Mouse (Mus musculus) A20 (cell line): Measurements from ENCODE around the gene Cyp2d11.
"Not testable (repeated sequence)": the region's sequence is repeated elsewhere in the genome, so short reads cannot be mapped to it uniquely, and the experiment has no call there.

ENCODE experiments used
- DNase-seq: peaks from one replicate; pipeline ENCODE4 v3.0.0-alpha.2; 2011; ENCODE audit warnings: low read depth, low spot score

The Cyp2d11 gene

DNA sequence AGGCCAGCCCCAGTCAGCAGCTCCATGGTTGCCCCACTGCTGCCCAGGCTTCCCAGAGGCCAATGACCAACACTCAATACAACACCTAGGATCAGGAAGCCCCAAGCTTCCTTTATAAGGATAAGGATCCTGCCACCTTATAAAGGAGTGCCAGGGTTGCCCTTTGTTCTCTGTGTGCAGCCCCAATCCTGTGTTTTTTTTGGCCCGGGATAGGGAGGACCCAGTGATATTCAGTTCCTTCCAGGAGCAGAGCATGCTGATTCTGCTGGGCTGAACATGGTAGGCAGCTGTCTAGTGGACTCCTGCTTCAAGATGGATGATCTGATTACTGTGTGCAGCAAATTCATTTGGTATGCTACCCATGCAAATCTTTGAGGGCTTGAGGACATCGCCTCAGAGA lies at the start of gene Cyp2d11:
TSS of gene Cyp2d11 (minus strand) at position 101 of the 400 bp plus-strand sequence.
- DNase-seq, result not testable (repeated sequence)

DNA sequence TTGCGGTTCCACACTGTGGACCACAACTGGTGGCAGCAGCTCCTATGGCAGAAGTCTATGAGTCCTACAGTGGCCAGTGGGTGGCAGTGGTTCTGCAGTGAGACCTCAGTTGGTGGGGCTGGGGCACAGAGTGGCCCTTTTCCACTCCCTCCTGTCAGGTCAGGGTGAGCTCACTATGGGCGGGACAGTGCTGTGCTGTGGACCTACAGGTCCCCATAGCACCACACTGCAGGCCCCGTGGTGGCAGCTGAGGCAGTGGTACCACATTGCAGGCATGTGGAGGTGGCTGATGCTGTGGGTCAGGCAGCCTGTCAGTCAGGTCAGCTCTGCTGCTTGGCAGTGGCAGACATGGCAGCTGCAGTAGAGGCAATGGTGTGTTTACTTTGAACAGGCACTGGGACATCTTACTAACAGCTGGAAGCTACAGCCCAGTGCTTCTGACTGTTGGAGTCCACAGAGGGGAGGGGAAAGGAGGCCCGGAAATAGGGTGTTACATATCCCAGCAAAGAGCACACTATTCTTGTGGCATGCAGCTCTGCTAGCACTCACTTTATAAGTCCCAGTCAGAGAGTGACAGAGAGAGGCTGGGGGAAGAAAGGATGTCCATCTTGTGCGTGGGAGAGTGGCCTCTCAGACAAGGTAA lies 44.3 kb upstream of the Cyp2d11 start:
- DNase-seq, result peak; percentile 14

- DNase-seq, result no peak
Observed at GRCm38 (mm10) chr15:82435606-82436005, 41.8 kb upstream of the Cyp2d11 start.

DNA sequence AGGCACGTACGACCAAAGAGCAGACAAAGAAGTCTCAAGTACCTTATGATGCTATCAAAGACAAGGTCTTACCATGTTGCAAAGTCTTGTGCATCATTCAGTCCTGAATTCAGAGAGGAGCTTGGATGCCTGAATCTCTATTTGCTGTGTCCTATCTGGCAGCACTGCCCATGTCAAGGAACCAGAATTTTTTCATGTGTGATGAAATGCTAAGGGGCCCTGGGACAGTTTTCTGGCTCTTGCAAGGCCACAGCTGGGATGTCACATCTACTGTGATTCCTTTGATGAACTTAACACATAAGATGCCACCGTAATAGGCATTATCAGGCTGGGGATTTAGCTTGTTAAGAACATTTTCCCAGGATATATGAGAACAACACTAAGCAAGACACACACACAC lies 41.2 kb upstream of the Cyp2d11 start:
- no peak for DNase-seq

DNA sequence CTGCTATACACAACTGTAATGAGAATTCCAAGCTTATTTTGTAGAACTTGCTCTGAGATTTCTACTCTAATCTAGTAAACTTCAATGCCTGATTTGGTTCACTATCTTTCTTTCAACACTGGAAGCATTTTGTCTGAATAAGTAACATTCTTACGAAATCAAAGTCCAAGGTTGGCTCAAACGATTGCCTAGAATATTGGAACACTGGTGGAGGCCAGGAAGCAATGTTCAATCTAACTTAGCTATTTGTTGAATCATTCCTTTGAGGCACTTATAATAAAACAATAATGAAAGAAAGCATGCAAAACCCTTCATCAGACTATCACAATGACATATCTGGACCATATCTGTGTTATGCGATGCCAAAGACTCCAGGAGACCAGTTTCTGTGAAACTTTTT lies 40.7 kb upstream of the Cyp2d11 start:
- no peak for DNase-seq

GRCm38 (mm10) chr15:82433621-82434020 lies 39.8 kb upstream of the Cyp2d11 start:
- no peak for DNase-seq

DNA sequence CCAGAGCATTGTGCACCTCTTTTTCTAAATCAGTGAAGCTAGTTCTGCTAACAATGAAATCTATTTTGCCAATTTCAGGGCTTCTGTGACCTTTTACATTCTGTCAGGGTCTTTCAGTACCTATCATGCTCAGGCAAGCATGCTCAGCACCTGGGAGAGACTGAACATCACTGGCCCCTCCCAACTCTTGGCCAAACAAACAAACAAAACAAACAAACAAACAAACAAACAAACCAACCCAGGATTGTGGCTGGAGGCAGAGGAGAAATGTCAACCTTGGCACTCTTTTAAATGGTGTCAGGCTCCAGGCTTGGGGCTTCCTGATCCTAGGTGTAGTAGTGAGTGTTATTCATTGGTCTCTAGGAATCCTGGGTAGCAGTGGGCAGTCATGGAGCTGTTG lies 39.3 kb upstream of the Cyp2d11 start, which contains the start of gene Cyp2d9:
TSS of gene Cyp2d9 (plus strand) at position 301 of the 400 bp plus-strand sequence.
- DNase-seq, result no peak

GRCm38 (mm10) chr15:82423471-82423870 lies 29.6 kb upstream of the Cyp2d11 start:
- DNase-seq, result no peak

- no peak for DNase-seq
Observed at GRCm38 (mm10) chr15:82422935-82423334, 29.1 kb upstream of the Cyp2d11 start.

GRCm38 (mm10) chr15:82418616-82419015 lies 24.8 kb upstream of the Cyp2d11 start:
- DNase-seq, result no peak

GRCm38 (mm10) chr15:82416797-82417789 lies 23.3 kb upstream of the Cyp2d11 start:
- peak; percentile 65 for DNase-seq

GRCm38 (mm10) chr15:82407536-82407935 lies 13.7 kb upstream of the Cyp2d11 start:
- DNase-seq, result no peak

- DNase-seq, result no peak
Observed at GRCm38 (mm10) chr15:82406981-82407380, 13.2 kb upstream of the Cyp2d11 start, which contains the start of gene Cyp2d10. Cyp2d10 (minus strand) TSS chr15:82407195.

- no peak for DNase-seq
Observed at GRCm38 (mm10) chr15:82404163-82404562, 10.3 kb upstream of the Cyp2d11 start.

DNA sequence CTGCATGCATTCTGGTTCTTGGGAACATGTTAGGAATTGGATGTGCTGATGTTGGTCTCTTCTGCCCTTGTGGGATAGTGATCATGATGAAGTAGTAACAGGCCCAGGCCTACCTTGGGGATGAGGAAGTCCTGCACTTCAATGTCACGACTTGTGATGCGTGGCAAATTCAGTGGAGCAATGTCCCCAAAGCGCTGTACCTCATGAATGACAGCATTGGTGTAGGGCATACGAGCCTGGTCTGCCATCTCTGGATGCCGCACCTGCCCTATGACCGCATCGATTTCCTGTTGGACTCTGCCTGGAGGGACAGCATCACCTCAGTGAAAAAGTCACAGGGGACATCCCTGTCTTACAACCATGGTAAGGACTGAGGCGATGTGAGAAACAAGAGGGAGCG lies 9.8 kb upstream of the Cyp2d11 start:
- no peak for DNase-seq

DNA sequence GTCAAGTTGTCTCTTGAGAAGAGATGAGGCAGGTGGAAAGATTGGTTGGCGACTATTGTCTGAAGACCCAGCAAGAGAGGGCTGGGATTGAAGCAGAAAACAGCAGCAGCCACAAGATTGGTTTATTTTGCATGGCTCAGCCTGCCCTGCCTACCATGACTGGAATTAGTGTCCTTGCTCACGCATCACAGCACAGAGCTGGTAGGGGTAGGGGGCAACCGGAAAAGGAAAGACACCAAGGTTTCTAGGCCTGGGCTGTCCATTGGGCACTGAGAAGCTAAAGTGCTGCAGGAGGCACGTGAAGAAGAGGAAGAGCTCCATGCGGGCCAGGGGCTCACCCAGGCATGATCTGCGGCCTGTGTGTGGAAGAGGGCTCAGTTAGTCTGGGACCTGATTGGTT lies 8.9 kb upstream of the Cyp2d11 start:
- no peak for DNase-seq

- no peak for DNase-seq
Observed at GRCm38 (mm10) chr15:82402106-82402505, 8.3 kb upstream of the Cyp2d11 start.

DNA sequence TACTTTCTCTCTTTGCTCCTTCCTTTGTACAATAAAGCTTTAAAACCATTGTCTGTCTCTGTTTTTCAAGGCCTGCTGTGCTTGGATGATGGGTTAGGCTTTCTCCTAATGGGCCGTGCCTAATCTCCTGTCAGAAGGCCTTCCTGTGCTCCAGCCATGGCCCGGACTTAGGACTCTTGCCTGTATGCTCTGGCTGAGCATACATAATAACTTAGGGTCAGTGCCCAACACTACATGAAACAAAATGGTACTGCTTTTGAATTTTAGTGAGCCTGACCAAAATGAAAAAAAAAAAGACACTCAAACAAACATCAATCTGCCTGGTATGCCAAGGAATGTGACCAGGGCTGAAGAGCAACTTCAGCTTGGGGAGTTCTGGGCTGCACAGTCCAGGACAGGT lies 7.7 kb upstream of the Cyp2d11 start:
- DNase-seq, result no peak

GRCm38 (mm10) chr15:82395955-82396354 lies 2.1 kb upstream of the Cyp2d11 start:
- DNase-seq, result not testable (repeated sequence)

GRCm38 (mm10) chr15:82389916-82390315 lies 3.9 kb downstream of the Cyp2d11 start:
- DNase-seq, result not testable (repeated sequence)

DNA sequence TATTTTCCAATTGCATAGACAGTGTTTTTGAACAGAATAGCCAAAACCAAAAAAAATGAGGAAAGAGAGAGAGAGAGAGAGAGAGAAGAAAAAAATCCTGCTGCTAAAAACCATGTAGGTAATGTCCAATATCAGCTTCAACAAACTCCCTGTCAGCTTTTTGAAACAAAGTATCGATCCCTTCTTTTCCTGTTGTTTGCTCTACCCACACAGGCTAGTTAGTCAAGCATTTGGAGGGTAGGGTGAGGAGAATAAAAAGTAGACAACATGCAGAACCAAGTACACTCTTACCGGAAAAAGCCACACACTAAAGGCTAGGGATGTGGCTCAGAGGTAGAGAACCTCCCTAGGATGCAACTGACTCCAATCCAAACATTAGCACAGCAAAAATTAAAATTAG lies 8.1 kb downstream of the Cyp2d11 start:
- DNase-seq, result no peak

DNA sequence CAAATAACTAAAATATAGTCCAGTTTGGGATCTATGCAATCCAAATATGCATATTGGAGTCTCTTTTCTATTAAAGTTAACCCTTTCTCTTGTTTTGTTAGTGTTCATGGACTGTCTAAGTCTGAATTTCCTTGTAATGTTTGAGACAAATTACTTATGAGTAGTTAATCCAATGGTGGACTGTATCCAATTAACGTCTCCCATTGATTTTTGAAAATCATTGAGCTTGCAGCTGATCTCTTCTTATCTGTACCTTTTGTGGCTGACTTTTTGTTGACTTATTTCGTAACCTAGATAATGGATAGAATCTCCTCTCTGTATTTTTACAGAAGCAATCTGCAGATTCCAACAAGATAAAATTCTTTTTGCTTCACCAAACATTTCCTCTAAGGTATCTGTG lies 11.4 kb downstream of the Cyp2d11 start:
- no peak for DNase-seq

GRCm38 (mm10) chr15:82380714-82381062 lies 13.1 kb downstream of the Cyp2d11 start:
- no peak for DNase-seq
